Mouse (Mus musculus) neural tube, embryonic 13.5 days (tissue): ENCODE results near the gene Mgat5b. TPM values are rescaled to one million over a fixed set of nuclear protein-coding genes. Genes with fewer than 3 reads are reported as not detected.

Source experiments
- ATAC-seq: fragments of 200-750 bp; cut with Nextera tagmentation; 2 replicates; pipeline ENCODE4 v1.8.0; 2017; ENCODE audit warnings: low read depth, mild to moderate bottlenecking, moderate TSS enrichment, moderate library complexity
- H3K27ac ChIP-seq: fragments of 300-500 bp; sonication (generic); replicated peaks from 2 replicates; pipeline ENCODE4 v1.5.1; 2015; ENCODE audit warnings: moderate library complexity, mild to moderate bottlenecking, inconsistent platforms
- H3K27me3 ChIP-seq: fragments of 300-500 bp; sonication (generic); 2 replicates; pipeline ENCODE4 v1.6.1; 2015; ENCODE audit warnings: mild to moderate bottlenecking, inconsistent platforms
- H3K36me3 ChIP-seq: fragments of 300-500 bp; sonication (generic); 2 replicates; pipeline ENCODE4 v1.6.1; 2015; ENCODE audit warnings: mild to moderate bottlenecking, inconsistent platforms
- H3K4me1 ChIP-seq: fragments of 300-500 bp; sonication (generic); replicated peaks from 2 replicates; pipeline ENCODE4 v1.6.1; 2015; ENCODE audit warnings: inconsistent platforms
- H3K4me2 ChIP-seq: fragments of 300-500 bp; sonication (generic); 2 replicates; pipeline ENCODE4 v1.6.1; 2015; ENCODE audit warnings: inconsistent platforms, mild to moderate bottlenecking, moderate library complexity
- H3K4me3 ChIP-seq: fragments of 300-500 bp; sonication (generic); 2 replicates; pipeline ENCODE4 v1.5.1; 2015; ENCODE audit warnings: mild to moderate bottlenecking, inconsistent platforms
- H3K9ac ChIP-seq: fragments of 300-500 bp; sonication (generic); 2 replicates; pipeline ENCODE4 v1.6.1; 2015; ENCODE audit warnings: moderate library complexity, mild to moderate bottlenecking, inconsistent platforms
- H3K9me3 ChIP-seq: fragments of 300-500 bp; sonication (generic); 2 replicates; pipeline ENCODE4 v1.6.1; 2016; ENCODE audit warnings: inconsistent platforms
- WGBS: fragments of 180-500 bp; shearing (Covaris S2); methylation state at CpG from one replicate; pipeline ENCODE4 v1.1.7; 2015; 5-methylcytosine and 5-hydroxymethylcytosine counted together
- polyA plus RNA-seq: library from polyadenylated mRNA; unstranded; fragments of >200 nt; fragmentation: Nextera tagmentation; extraction: Ambion mirVana; gene quantifications from 2 replicates; pipeline ENCODE4 v1.2.1, GENCODE M21; 2015

Mgat5b gene
- polyA plus RNA-seq, 1 experiment from 2014 or later: 28.5 TPM

DNA sequence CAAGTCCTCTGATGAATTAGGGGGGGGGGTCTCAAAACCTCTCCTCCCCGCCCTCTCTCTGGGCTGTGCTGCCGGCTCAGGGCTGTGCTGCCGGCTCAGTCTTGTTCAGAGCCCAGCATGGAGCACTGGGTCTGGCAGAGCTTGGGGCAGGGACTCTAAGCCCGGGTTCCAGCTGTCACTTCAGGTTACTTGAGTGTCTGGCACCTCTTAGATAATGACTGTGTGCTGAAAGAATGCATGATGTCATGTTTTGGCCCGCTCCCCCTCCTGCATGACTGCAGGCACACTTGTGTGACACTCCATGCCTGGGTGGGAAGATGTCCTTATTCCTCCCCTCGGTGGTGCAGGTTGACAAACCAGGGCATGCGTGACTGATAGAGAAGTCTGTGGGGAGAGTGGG is 3.4 kb downstream of the Mgat5b start:
- H3K4me2 ChIP-seq: peak overlapping the region; percentile 78
- WGBS: 37% methylated on average over 7 of the region's 7 CpGs
- peaks cover 40% of the 10 kb centered on the region for H3K36me3 ChIP-seq
- H3K27ac ChIP-seq: peak overlapping the region; percentile 24; the same call in 1 of the 2 replicates
- no peak for ATAC-seq
- peaks cover 15% of the 10 kb centered on the region for H3K27me3 ChIP-seq
- H3K9ac ChIP-seq: peak overlapping the region; percentile 100
- peak overlapping the region; percentile 79 for H3K4me3 ChIP-seq
- peaks cover 88% of the 10 kb centered on the region for H3K4me1 ChIP-seq
- H3K9me3 ChIP-seq: no peaks in the 10 kb centered on the region

DNA sequence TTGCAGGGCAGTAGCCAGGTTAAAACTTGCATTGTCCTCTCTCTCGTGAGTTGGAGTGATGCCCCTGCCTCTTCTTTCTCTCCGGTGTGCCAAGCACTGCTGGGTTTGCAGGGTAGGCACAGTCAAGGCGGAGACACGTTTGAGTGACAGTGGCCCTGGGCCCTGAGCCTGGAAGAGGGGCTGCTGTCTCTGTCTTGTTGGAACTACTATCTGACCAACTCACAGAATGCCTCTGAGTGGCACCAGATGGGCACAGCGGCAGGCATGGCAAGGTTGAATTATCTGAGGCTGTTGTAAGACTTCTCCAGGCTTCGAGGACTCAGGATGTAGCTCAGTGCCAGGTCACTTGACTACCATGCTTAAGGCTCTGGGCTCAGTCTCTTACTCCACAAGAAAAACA is 9.4 kb downstream of the Mgat5b start:
- H3K4me2 ChIP-seq: no peak overlapping the region
- no peak overlapping the region for H3K9ac ChIP-seq
- H3K4me1 ChIP-seq: peaks cover 41% of the 10 kb centered on the region
- H3K27ac ChIP-seq: no peak overlapping the region
- 92% methylated on average over 6 of the region's 6 CpGs for WGBS
- ATAC-seq: no peak
- H3K4me3 ChIP-seq: no peak overlapping the region
- H3K27me3 ChIP-seq: no peaks in the 10 kb centered on the region
- peaks cover 91% of the 10 kb centered on the region for H3K36me3 ChIP-seq
- H3K9me3 ChIP-seq: no peaks in the 10 kb centered on the region

DNA sequence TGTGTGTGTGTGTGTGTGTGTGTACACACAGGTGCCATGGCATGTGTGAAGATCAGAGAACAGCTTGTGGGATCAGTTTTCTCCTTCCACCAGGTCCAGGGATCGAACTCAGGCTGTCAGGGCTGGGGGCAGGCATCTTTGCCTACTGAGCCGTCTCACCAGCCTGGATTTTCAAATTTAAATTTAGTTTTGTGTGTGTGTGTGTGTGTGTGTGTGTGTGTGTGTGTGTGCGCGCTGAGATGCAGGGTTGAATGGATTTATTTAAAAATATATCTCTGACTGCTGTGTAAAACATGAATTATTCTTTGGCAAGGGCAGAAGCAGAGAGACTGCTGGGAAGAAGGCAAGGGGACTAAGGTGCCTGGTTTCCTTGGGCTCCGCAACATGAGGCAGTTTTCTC is 16.2 kb downstream of the Mgat5b start:
- Histone ChIP-seq H3K9ac (peak overlapping the region; percentile 50; the same call in 1 of the 2 replicates), H3K27me3 (no peaks in the 10 kb centered on the region), H3K4me2 (no peak overlapping the region), H3K4me1 (peaks cover 54% of the 10 kb centered on the region), H3K9me3 (no peaks in the 10 kb centered on the region), H3K4me3 (no peak overlapping the region), H3K36me3 (peaks cover 60% of the 10 kb centered on the region), H3K27ac (peak overlapping the region; percentile 85)
- 71% methylated on average over 5 of the region's 5 CpGs for WGBS
- ATAC-seq: no peak

DNA sequence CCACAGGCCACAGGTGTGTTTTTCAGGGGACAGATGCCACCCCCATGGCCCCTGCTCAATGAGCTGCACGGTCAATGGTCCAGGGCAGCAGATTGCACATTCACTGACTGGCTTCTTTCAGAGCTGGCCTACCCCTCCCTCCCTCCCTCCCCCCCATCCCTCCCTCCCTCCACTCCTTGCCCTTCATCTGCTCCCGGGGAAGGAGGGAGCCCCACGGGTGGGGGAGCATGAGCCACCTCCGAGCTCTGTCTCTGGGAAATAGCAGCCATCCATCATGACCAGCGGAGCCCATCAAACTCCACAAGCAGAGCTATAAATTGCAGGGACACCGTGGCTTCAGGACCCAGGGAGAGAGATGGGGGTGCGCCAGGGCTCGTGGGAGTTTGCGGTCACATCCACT is 16.7 kb downstream of the Mgat5b start:
- Histone ChIP-seq H3K36me3 (peaks cover 55% of the 10 kb centered on the region), H3K27me3 (no peaks in the 10 kb centered on the region), H3K4me1 (peaks cover 58% of the 10 kb centered on the region), H3K9me3 (no peaks in the 10 kb centered on the region), H3K4me3 (no peak overlapping the region), H3K9ac (peak overlapping the region; percentile 50; the same call in 1 of the 2 replicates), H3K4me2 (no peak overlapping the region), H3K27ac (peak overlapping the region; percentile 85)
- WGBS: 8% methylated on average over 9 of the region's 9 CpGs
- peak; percentile 73 for ATAC-seq

DNA sequence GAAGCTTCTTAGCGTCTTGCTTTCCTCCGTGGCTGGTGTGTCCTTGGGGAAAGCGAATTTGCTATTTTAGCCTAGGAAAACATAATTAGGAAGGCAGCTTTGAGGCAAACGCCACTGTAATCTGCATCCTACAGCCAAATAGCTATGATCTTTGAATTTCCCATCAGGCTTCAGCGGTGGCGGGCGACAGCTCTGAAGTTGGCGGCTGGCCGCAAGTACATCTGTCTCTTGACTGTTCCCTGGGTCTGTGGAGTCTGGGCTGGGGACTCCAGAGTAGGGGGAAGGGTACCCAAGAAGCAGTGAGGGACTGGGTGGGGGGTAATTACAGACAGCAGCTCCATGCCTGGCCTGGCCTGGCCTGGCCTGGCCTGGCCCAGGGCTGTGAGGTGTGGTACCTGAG is 17.3 kb downstream of the Mgat5b start:
- WGBS: 44% methylated on average over 9 of the region's 9 CpGs
- Histone ChIP-seq H3K36me3 (peaks cover 51% of the 10 kb centered on the region), H3K27me3 (no peaks in the 10 kb centered on the region), H3K27ac (peak overlapping the region; percentile 85), H3K9ac (peak overlapping the region; percentile 50; the same call in 1 of the 2 replicates), H3K4me3 (no peak overlapping the region), H3K9me3 (no peaks in the 10 kb centered on the region), H3K4me1 (peaks cover 58% of the 10 kb centered on the region), H3K4me2 (no peak overlapping the region)
- peak; percentile 23; the same call in 1 of the 2 replicates for ATAC-seq

DNA sequence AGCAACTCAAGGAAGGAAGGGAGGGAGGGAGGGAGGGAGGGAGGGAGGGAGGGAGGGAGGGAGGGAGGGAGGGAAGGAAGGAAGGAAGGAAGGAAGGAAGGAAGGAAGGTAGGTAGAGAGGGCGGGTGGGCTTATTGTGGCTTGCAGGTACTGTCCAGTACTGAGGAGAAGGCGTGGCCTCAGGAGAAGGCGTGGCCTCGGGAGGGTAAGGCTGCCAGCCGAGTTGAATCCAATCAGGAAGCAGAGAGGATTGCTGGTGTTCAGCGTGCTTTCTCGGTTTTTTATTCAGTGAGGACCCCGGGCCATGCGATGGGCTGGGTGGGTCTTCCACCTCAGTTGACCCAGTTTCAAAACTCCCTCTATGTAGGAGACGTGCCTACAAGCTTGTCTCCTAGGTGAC is 18.5 kb downstream of the Mgat5b start:
- no peak overlapping the region for H3K4me3 ChIP-seq
- H3K36me3 ChIP-seq: peaks cover 49% of the 10 kb centered on the region
- no peak for ATAC-seq
- H3K27ac ChIP-seq: peak overlapping the region; percentile 64
- no peaks in the 10 kb centered on the region for H3K27me3 ChIP-seq
- no peaks in the 10 kb centered on the region for H3K9me3 ChIP-seq
- H3K4me1 ChIP-seq: peaks cover 58% of the 10 kb centered on the region
- no peak overlapping the region for H3K9ac ChIP-seq
- 38% methylated on average over 10 of the region's 10 CpGs for WGBS
- no peak overlapping the region for H3K4me2 ChIP-seq

DNA sequence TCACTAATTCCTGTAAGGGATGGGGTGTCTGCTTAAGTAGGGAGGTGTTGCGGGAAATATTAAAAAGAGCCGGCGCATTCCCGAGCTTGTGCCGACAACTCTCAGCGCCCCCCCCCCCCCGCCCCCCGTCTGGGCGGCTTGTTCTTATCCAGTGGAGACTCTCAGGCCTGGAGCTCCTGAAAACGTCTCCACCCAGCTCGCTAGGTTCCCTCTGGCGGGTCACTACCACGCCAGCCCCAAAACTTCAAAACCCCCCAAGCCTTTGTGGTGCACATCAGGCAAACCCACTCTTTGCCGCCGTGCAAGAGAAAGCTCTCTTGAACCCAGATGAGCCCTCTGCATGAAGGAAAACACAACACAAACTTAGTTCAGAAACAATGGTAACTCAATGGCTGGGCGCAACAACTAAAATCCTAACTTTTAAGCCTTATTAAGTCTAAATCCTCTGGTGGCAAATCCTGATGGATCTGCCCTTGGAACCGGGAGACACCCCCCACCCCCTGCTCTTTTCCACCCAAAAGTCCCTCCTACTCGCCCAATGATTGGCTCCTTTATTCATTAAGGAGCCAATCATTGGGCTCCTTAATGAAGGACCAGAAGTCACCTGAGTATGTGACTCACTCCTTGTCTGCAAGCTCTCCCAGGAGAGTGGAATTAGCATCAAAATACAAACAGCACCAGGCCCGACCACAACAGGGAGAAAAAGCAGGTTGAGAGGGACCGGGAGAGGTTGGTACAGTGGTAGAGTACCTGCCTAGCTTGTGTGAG is 21.6 kb downstream of the Mgat5b start:
- Histone ChIP-seq H3K27ac (no peak overlapping the region), H3K4me3 (no peak overlapping the region), H3K9ac (0 out of 2 replicates have a peak overlapping the region, but pooled peaks have one; percentile 12), H3K4me1 (peaks cover 48% of the 10 kb centered on the region), H3K27me3 (no peaks in the 10 kb centered on the region), H3K9me3 (no peaks in the 10 kb centered on the region), H3K36me3 (peaks cover 52% of the 10 kb centered on the region), H3K4me2 (peak overlapping the region; percentile 37; the same call in 1 of the 2 replicates)
- WGBS: 8% methylated on average over 20 of the region's 20 CpGs
- ATAC-seq: no peak

DNA sequence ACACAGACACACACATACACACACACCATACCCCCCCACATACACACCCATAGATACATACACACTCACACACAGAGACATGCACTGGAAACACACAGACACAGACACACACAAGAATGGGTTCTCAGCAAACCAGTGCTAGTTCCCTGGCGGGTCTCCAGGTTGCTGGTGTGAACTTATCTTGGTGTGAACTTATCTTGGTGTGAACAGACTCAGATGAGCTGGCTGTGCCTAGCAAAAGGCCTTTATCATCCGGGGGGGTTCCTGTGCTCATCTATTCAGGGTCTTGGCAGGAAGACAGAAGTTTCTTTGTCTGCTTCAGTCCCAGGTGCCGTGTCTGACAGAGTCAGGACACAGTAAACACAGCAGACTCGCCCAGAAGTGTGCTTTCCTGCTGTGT is 25.7 kb downstream of the Mgat5b start:
- Histone ChIP-seq H3K9ac (0 out of 2 replicates have a peak overlapping the region, but pooled peaks have one; percentile 8), H3K4me3 (no peak overlapping the region), H3K27me3 (no peaks in the 10 kb centered on the region), H3K4me2 (no peak overlapping the region), H3K36me3 (peaks cover 78% of the 10 kb centered on the region), H3K4me1 (peaks cover 9% of the 10 kb centered on the region), H3K27ac (no peak overlapping the region), H3K9me3 (no peaks in the 10 kb centered on the region)
- 41% methylated on average over 4 of the region's 4 CpGs for WGBS
- ATAC-seq: no peak

DNA sequence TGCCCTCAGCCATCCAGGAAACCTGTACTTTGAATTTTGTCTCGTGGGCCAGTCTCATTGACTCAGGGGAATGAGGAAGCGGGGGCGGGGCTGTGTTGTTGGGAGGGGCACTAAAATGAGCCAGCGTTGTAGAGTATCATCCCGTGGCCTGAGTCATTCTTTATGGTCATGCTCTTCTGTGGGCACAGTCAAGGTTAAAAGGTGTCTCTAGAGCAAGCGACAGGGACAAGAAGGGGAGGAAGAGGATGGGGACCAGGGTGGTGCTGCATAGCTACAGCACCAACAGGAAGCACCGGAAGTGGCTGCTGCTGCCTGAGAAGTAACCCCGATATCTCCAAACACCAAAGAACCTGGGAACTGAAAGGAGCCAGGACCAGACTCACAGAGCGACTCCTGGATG is 31.2 kb downstream of the Mgat5b start:
- WGBS: 75% methylated on average over 9 of the region's 9 CpGs
- H3K4me3 ChIP-seq: no peak overlapping the region
- no peaks in the 10 kb centered on the region for H3K9me3 ChIP-seq
- no peak overlapping the region for H3K4me2 ChIP-seq
- no peak overlapping the region for H3K9ac ChIP-seq
- peaks cover 17% of the 10 kb centered on the region for H3K4me1 ChIP-seq
- H3K27me3 ChIP-seq: no peaks in the 10 kb centered on the region
- no peak overlapping the region for H3K27ac ChIP-seq
- H3K36me3 ChIP-seq: peaks cover 80% of the 10 kb centered on the region
- no peak for ATAC-seq

DNA sequence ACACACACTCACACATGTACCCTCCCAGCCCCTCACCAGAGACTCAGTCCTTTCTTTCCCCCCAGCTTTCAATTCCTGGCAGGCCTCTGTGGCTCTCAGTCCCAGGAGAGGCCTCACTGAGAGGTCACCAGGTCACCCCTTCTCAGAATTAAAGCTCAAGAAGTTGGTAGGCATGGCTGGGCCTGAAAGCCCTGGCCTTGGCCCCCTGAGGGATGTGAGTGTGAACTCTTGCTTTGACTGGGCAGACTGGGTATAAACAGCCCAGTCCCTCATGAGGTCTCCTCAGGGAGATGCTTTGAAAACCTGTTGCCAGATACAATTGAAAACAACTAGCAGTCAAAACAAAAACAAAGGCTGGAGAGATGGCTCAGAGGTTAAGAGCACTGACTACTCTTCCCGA is 32.8 kb downstream of the Mgat5b start:
- WGBS: 42% methylated on average over 1 of the region's 1 CpGs
- Histone ChIP-seq H3K4me2 (no peak overlapping the region), H3K9me3 (no peaks in the 10 kb centered on the region), H3K27me3 (no peaks in the 10 kb centered on the region), H3K4me1 (peaks cover 19% of the 10 kb centered on the region), H3K27ac (no peak overlapping the region), H3K36me3 (peaks cover 76% of the 10 kb centered on the region), H3K9ac (no peak overlapping the region), H3K4me3 (no peak overlapping the region)
- ATAC-seq: no peak

DNA sequence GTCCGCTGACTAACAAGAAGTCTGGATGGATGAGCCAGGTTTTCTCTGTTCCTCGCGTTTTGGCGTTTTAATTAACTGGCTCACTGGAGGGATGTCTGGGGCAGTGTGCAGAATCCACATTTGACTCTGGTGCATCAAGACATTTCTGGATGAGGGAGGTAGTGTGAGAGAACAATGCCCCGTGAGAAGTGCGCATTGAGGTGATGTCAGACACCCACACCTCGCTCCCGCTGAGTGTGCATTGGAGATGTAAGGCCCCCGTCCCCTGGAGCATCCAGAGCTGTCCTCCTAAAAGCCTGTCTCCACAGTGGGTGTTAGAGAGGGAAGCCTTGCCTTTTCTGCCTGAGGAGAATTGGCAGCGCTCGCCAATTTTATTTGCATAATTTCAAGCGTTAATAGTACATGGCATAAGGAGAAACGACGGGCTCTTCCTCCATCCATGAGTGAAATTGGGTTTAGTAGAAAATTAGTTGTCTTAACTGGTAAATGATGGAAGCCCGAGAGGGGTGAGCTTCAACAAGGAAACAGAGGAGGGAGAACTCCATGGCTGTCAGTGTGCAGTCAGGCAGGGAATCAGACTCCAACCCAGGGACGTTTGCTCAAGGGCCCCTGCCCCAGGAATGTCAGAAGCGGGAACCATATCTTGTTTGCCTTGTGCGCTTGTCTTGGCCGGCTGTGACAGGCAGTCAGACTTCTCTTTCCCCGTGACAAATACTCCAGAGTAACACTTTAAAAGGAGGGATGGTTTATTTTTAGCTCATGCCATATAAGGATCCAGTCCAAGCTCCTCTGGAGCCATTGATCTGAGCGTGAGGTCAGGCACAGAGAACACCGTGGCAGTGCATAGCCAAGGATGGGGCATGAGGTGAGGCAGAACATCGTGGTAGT is 35.8 kb downstream of the Mgat5b start:
- H3K9ac ChIP-seq: no peak overlapping the region
- peaks cover 24% of the 10 kb centered on the region for H3K4me1 ChIP-seq
- no peak overlapping the region for H3K4me2 ChIP-seq
- H3K27me3 ChIP-seq: no peaks in the 10 kb centered on the region
- no peak overlapping the region for H3K4me3 ChIP-seq
- H3K9me3 ChIP-seq: no peaks in the 10 kb centered on the region
- ATAC-seq: peak; percentile 42; the same call in 1 of the 2 replicates
- H3K36me3 ChIP-seq: peaks cover 72% of the 10 kb centered on the region
- peak overlapping the region; percentile 87 for H3K27ac ChIP-seq
- 67% methylated on average over 23 of the region's 23 CpGs for whole genome bisulfite sequencing

DNA sequence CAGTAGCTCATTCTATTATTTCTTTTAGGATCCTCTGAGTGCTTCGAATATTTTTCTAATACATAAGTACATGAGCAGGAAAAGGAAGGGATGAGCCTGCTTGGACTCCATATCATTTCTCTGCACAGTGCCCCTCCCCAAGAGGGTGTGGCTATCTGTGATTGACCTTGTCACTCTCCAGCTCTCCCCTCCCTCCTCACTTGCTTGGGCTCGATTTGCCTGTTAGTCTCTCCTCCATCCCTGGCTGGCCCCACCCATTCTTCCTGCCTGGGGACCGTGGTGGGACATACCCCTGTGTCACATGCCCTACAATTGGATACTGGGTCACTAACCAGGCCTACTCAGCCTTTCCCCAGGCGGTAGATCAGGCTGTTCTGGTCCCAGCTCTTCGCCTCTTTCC is 39.9 kb downstream of the Mgat5b start:
- no peak overlapping the region for H3K9ac ChIP-seq
- no peaks in the 10 kb centered on the region for H3K9me3 ChIP-seq
- H3K4me3 ChIP-seq: no peak overlapping the region
- 49% methylated on average over 5 of the region's 5 CpGs for WGBS
- H3K36me3 ChIP-seq: peaks cover 49% of the 10 kb centered on the region
- H3K27me3 ChIP-seq: no peaks in the 10 kb centered on the region
- ATAC-seq: no peak
- no peak overlapping the region for H3K27ac ChIP-seq
- no peak overlapping the region for H3K4me2 ChIP-seq
- peaks cover 55% of the 10 kb centered on the region for H3K4me1 ChIP-seq
